12 mouse cellular contexts compared by ENCODE assay signal in genomic region chr9:83687904-83688303, GRCm38 (mm10).
A peak's percentile ranks its signal among the peaks of the same experiment; 100 is the strongest.
DNase-seq lines count a peak whose midpoint lies in the region.
"Had no signal": no experiment of that assay in that cellular context is flagged by ENCODE, and none has a peak within 500 bp of the region (broad histone marks: within the 10 kb centered on the region; RNA-seq: fewer than 3 reads in every experiment).

No protein-coding gene starts in this region.

- intact Hi-C loops in heart, postnatal 36 days (cut with DNase I), result no loop called here

- peak; percentile 61 for DNase-seq in heart, adult 11 months
- DNase-seq in heart, postnatal 36 days, result no peak
- peak; percentile 27 for DNase-seq in kidney, postnatal 14 days
- DNase-seq in kidney, adult 9 months, result no peak
- peak; percentile 24 for DNase-seq in testis, postnatal 10 days (ENCODE audit: low spot score)
- no peak for DNase-seq in testis, postnatal 14 days (ENCODE audit: low spot score)
- DNase-seq in embryo, embryonic 10 days (ENCODE audit: low spot score), result no peak
- no peak for DNase-seq in frontal cortex, postnatal 36 days (ENCODE audit: low spot score in 2 of 2)
- DNase-seq: cerebellum, adult 18-20 months; kidney, postnatal 36 days; liver, postnatal 0 days; thymus, postnatal 25 days had no signal

Comparison
In these comparisons a context has a peak if more than half of its experiments do, and no peak if none do; other contexts are left out.
1. DNase-seq: peak in heart, adult 11 months (single experiment), kidney, postnatal 14 days (single experiment) and testis, postnatal 10 days (single experiment); none in heart, postnatal 36 days (0 of 2), kidney, adult 9 months (single experiment), testis, postnatal 14 days (single experiment), embryo, embryonic 10 days (single experiment) and frontal cortex, postnatal 36 days (0 of 2).